Mouse (Mus musculus) limb, embryonic 14.5 days (tissue): Measurements from ENCODE around the gene Gm10985. TPM values are rescaled to one million over a fixed set of nuclear protein-coding genes. Genes with fewer than 3 reads are reported as not detected.

ENCODE experiments used
- ATAC-seq: fragments of 200-750 bp; cut with Nextera tagmentation; 2 replicates; pipeline ENCODE4 v1.8.0; 2017; ENCODE audit warnings: low read depth, moderate number of reproducible peaks, moderate TSS enrichment; ENCODE audit not compliant: low FRiP score
- DNase-seq: peaks from one replicate; pipeline ENCODE4 v3.0.0-alpha.2; 2015; ENCODE audit warnings: low spot score
- H3K27ac ChIP-seq: fragments of 300-500 bp; sonication (generic); replicated peaks from 2 replicates; pipeline ENCODE4 v1.5.1; 2014; ENCODE audit warnings: low read depth, mild to moderate bottlenecking, low read length, moderate library complexity, mixed read lengths
- H3K27me3 ChIP-seq: fragments of 300-500 bp; sonication (generic); 2 replicates; pipeline ENCODE4 v1.6.1; 2014; ENCODE audit warnings: low read length, mixed read lengths; ENCODE audit not compliant: control insufficient read depth, insufficient read depth
- H3K36me3 ChIP-seq: fragments of 300-500 bp; sonication (generic); 2 replicates; pipeline ENCODE4 v1.6.1; 2014; ENCODE audit warnings: mild to moderate bottlenecking, low read length, moderate library complexity, mixed read lengths; ENCODE audit not compliant: control insufficient read depth, insufficient read depth
- H3K4me1 ChIP-seq: fragments of 300-500 bp; sonication (generic); 2 replicates; pipeline ENCODE4 v1.6.1; 2014; ENCODE audit warnings: antibody characterized with exemption, low read length, mixed read lengths; ENCODE audit not compliant: control insufficient read depth, insufficient read depth
- H3K4me2 ChIP-seq: fragments of 300-500 bp; sonication (generic); replicated peaks from 2 replicates; pipeline ENCODE4 v1.6.1; 2014; ENCODE audit warnings: low read depth, mild to moderate bottlenecking, low read length, moderate library complexity; ENCODE audit not compliant: severe bottlenecking
- H3K4me3 ChIP-seq: fragments of 300-500 bp; sonication (generic); replicated peaks from 2 replicates; pipeline ENCODE4 v1.5.1; 2014; ENCODE audit warnings: low read length
- H3K9ac ChIP-seq: fragments of 300-500 bp; sonication (generic); 2 replicates; pipeline ENCODE4 v1.6.1; 2014; ENCODE audit warnings: mild to moderate bottlenecking, low read depth, low read length, moderate library complexity; ENCODE audit not compliant: severe bottlenecking
- H3K9me3 ChIP-seq: fragments of 300-500 bp; sonication (generic); 2 replicates; pipeline ENCODE4 v1.6.1; 2016; ENCODE audit warnings: low read length; ENCODE audit not compliant: control insufficient read depth
- POLR2A ChIP-seq: fragments of 200-500 bp; IDR thresholded peaks from 2 replicates; pipeline ENCODE4 v1.8.0; 2012; ENCODE audit warnings: inconsistent platforms, mild to moderate bottlenecking, moderate library complexity, borderline replicate concordance; ENCODE audit not compliant: insufficient read depth, insufficient read length; ENCODE audit errors: extremely low read depth
- WGBS: fragments of 180-500 bp; shearing (Covaris S2); extraction: QIAGEN DNeasy Blood & Tissue Kit; methylation state at CpG from one replicate; pipeline ENCODE4 v1.1.7; 2014; 5-methylcytosine and 5-hydroxymethylcytosine counted together
- polyA plus RNA-seq, 2 experiments: library from polyadenylated mRNA; depleted of rRNA in 1 of 2; stranded (reverse) in 1 of 2; unstranded in 1 of 2; fragments of >200 nt; fragmentation: Nextera tagmentation in 1 of 2; extraction: Ambion mirVana in 1 of 2; gene quantifications; 2 replicates each; pipeline versions ENCODE4 v1.2.1 to v1.2.3; 2012 to 2014

Gene Gm10985
- polyA plus RNA-seq, 2 experiments: not detected

- H3K9ac ChIP-seq: no peak overlapping the region
- H3K27ac ChIP-seq: no peak overlapping the region
- H3K4me1 ChIP-seq: peaks cover 2% of the 10 kb centered on the region; the same call in 1 of the 2 replicates
- ATAC-seq (no peak), DNase-seq (no peak)
- no peaks in the 10 kb centered on the region for H3K27me3 ChIP-seq
- no peak overlapping the region for H3K4me3 ChIP-seq
- H3K36me3 ChIP-seq: no peaks in the 10 kb centered on the region
- H3K9me3 ChIP-seq: no peaks in the 10 kb centered on the region
- H3K4me2 ChIP-seq: no peak overlapping the region
- TF ChIP-seq POLR2A: no peak
- WGBS: 74% methylated on average over 7 of the region's 7 CpGs
Measured at GRCm38 (mm10) chr3:53846206-53846928, 1.5 kb downstream of the Gm10985 start.

- Histone ChIP-seq H3K9me3 (no peaks in the 10 kb centered on the region), H3K27me3 (no peaks in the 10 kb centered on the region), H3K4me3 (no peak overlapping the region), H3K27ac (no peak overlapping the region), H3K36me3 (no peaks in the 10 kb centered on the region), H3K4me2 (no peak overlapping the region), H3K4me1 (peaks cover 2% of the 10 kb centered on the region; the same call in 1 of the 2 replicates), H3K9ac (no peak overlapping the region)
- ATAC-seq: no peak
- TF ChIP-seq POLR2A: no peak
- no peak for DNase-seq
- WGBS: 16% methylated on average over 4 of the region's 4 CpGs
Measured at GRCm38 (mm10) chr3:53847726-53848125, 2.8 kb downstream of the Gm10985 start.

GRCm38 (mm10) chr3:53848262-53848661, 3.4 kb downstream of the Gm10985 start:
- Histone ChIP-seq H3K9ac (no peak overlapping the region), H3K4me3 (no peak overlapping the region), H3K36me3 (no peaks in the 10 kb centered on the region), H3K4me2 (no peak overlapping the region), H3K9me3 (no peaks in the 10 kb centered on the region), H3K27ac (no peak overlapping the region), H3K27me3 (no peaks in the 10 kb centered on the region), H3K4me1 (peaks cover 2% of the 10 kb centered on the region; the same call in 1 of the 2 replicates)
- DNase-seq (no peak), ATAC-seq (no peak)
- TF ChIP-seq POLR2A: no peak
- 76% methylated on average over 11 of the region's 11 CpGs for WGBS

GRCm38 (mm10) chr3:53854261-53854660, 9.4 kb downstream of the Gm10985 start:
- no peak for DNase-seq
- WGBS: 80% methylated on average over 4 of the region's 4 CpGs
- Histone ChIP-seq H3K4me1 (no peaks in the 10 kb centered on the region), H3K9me3 (no peaks in the 10 kb centered on the region), H3K4me2 (no peak overlapping the region), H3K27ac (no peak overlapping the region), H3K36me3 (peaks cover 22% of the 10 kb centered on the region), H3K4me3 (no peak overlapping the region), H3K27me3 (no peaks in the 10 kb centered on the region), H3K9ac (no peak overlapping the region)
- TF ChIP-seq POLR2A: no peak
- no peak for ATAC-seq

GRCm38 (mm10) chr3:53854831-53855230, 9.9 kb downstream of the Gm10985 start:
- TF ChIP-seq POLR2A: no peak
- Histone ChIP-seq H3K4me3 (no peak overlapping the region), H3K36me3 (peaks cover 27% of the 10 kb centered on the region), H3K9ac (no peak overlapping the region), H3K4me2 (no peak overlapping the region), H3K27me3 (no peaks in the 10 kb centered on the region), H3K9me3 (no peaks in the 10 kb centered on the region), H3K27ac (no peak overlapping the region), H3K4me1 (no peaks in the 10 kb centered on the region)
- 96% methylated on average over 3 of the region's 3 CpGs for WGBS
- DNase-seq: no peak
- ATAC-seq: no peak
